Mouse (Mus musculus) ES-Bruce4 (cell line): Measurements from ENCODE around the gene Gnl1. TPM values are rescaled to one million over a fixed set of nuclear protein-coding genes. Genes with fewer than 3 reads are reported as not detected.

Experiments
- H3K27ac ChIP-seq: 2 replicates; pipeline ENCODE4 v1.5.1; 2012; ENCODE audit warnings: low read length, inconsistent platforms; ENCODE audit not compliant: insufficient read depth
- H3K27me3 ChIP-seq: 2 replicates; pipeline ENCODE4 v1.6.1; 2012; ENCODE audit warnings: mild to moderate bottlenecking, low read length, inconsistent platforms; ENCODE audit not compliant: control insufficient read depth, poor library complexity, insufficient read depth, severe bottlenecking
- H3K36me3 ChIP-seq: 2 replicates; pipeline ENCODE4 v1.6.1; 2012; ENCODE audit warnings: inconsistent platforms, mild to moderate bottlenecking, low read length, moderate library complexity; ENCODE audit not compliant: control insufficient read depth, poor library complexity, insufficient read depth, severe bottlenecking
- H3K4me1 ChIP-seq: one replicate; pipeline ENCODE4 v1.8.1; 2011; ENCODE audit warnings: low read length; ENCODE audit not compliant: control insufficient read depth, insufficient read depth
- H3K4me3 ChIP-seq: 2 replicates; pipeline ENCODE4 v1.5.1; 2011; ENCODE audit warnings: low read depth, mild to moderate bottlenecking, low read length
- H3K9ac ChIP-seq: 2 replicates; pipeline ENCODE4 v1.6.1; 2012; ENCODE audit warnings: low read depth, mild to moderate bottlenecking, inconsistent platforms; ENCODE audit not compliant: poor library complexity, severe bottlenecking
- H3K9me3 ChIP-seq: replicated peaks from 2 replicates; pipeline ENCODE4 v1.6.1; 2012; ENCODE audit warnings: mild to moderate bottlenecking, low read length, inconsistent platforms; ENCODE audit not compliant: control insufficient read depth, poor library complexity, insufficient read depth, severe bottlenecking
- CTCF ChIP-seq: IDR thresholded peaks from one replicate; pipeline ENCODE4 v1.8.1; 2011; ENCODE audit warnings: low read depth, low read length
- EP300 ChIP-seq: IDR thresholded peaks from 2 replicates; pipeline ENCODE4 v1.6.1; 2011; ENCODE audit warnings: low read depth, low read length; ENCODE audit not compliant: insufficient read depth
- POLR2A ChIP-seq: IDR thresholded peaks from one replicate; pipeline ENCODE4 v1.8.1; 2011; ENCODE audit warnings: low read length; ENCODE audit not compliant: insufficient read depth
- polyA plus RNA-seq: library from polyadenylated mRNA; stranded (reverse); fragments of >200 nt; gene quantifications from 2 replicates; pipeline ENCODE4 v1.2.4, GENCODE M21; 2011; ENCODE audit warnings: low read depth; ENCODE audit not compliant: missing spikeins, insufficient read depth, insufficient read length

Gene Gnl1
- polyA plus RNA-seq, 1 experiment = 37.0 TPM

DNA sequence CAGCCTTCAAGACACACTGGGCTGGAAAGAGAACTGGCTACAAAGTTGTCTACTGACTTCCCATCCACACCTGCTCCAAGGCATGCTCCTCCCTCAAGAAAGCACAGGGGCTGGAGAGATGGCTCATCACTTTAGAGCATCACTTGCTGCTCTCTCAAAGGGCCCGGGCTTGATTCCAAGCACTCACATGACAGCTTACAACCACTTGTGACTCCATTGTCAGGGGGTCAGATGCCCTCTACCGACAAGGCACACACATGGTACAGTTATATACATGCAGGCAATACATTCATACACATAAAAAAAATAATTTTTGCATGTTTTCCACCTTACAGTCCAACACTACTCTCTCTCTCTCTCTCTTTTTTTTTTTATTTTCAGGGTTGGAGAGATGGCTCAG is 12.0 kb upstream of the Gnl1 start:
- H3K9ac ChIP-seq = no peak overlapping the region
- H3K4me1 ChIP-seq = no peaks in the 10 kb centered on the region
- peaks cover 23% of the 10 kb centered on the region for H3K36me3 ChIP-seq
- H3K27ac ChIP-seq = no peak overlapping the region
- no peak for TF ChIP-seq EP300
- no peaks in the 10 kb centered on the region for H3K27me3 ChIP-seq
- H3K4me3 ChIP-seq = no peak overlapping the region
- H3K9me3 ChIP-seq = no peaks in the 10 kb centered on the region

DNA sequence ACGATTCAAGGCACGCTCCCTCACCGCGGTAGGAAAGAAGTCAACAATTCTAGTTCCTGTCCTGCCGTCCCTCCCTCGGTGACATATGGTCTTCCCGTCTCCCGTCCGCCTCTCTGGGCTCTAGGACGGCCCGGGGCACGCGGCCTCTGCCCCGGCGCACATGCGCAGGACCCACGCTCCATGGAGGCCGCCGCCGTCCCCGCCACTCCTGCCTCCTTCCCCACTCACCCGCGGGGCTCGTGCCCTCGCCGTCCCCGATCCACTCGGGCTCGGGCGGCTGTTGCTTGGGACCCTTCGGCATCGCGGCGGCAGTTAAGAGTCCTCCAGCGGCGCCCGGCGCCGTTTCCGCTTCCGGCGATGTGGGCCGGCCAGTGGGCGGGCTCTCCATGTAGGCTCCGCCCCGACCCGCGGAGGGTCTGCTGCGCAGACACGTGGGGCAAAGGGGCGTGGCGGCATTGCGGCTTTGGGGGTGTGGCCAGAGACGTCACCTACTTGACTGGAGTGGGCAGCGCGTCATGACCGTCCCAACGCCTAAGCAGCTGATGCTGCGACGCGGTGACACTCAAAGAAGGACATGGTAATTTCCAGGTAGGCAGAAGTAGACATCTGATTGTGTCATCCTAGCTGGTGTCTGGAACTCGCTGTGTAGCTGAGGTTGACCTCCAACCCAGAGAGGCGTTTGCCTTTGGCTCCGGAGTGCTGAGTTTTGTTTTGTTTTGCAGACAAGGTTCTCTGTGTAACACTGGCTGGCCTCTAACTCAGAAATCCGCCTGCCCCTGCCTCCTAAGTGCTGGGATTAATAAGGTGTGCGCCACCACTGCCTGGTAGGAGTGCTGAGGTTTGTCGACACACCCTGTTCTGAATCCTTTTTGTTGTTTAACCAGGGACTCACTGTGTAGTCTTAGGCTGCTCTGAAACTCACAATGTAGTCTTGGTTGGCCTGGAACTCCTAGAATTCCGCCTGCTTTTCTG is 9.9 kb upstream of the Gnl1 start, which contains the start of gene Abcf1:
Abcf1 (minus strand) TSS at position 344 of the 972 bp plus-strand sequence.
- no peaks in the 10 kb centered on the region for H3K9me3 ChIP-seq
- no peak within 1 kb of the TSS for H3K27ac ChIP-seq
- H3K4me3 ChIP-seq = peak within 1 kb of the TSS; percentile 98
- peak within 1 kb of the TSS; percentile 62 for H3K9ac ChIP-seq
- H3K27me3 ChIP-seq = no peaks in the 10 kb centered on the region
- H3K36me3 ChIP-seq = peaks cover 10% of the 10 kb centered on the region
- TF ChIP-seq EP300 (no peak), POLR2A (no peak), CTCF (no peak)
- no peaks in the 10 kb centered on the region for H3K4me1 ChIP-seq

GRCm38 (mm10) chr17:35972131-35972530 is 7.5 kb upstream of the Gnl1 start:
- H3K4me3 ChIP-seq = no peak overlapping the region

GRCm38 (mm10) chr17:35978811-35979400 is 745 bp upstream of the Gnl1 start:
- H3K27ac ChIP-seq = peak overlapping the region; percentile 61
- peaks cover 20% of the 10 kb centered on the region; the same call in 1 of the 2 replicates for H3K36me3 ChIP-seq
- peak overlapping the region; percentile 92 for H3K4me3 ChIP-seq
- no peaks in the 10 kb centered on the region for H3K27me3 ChIP-seq
- no peaks in the 10 kb centered on the region for H3K9me3 ChIP-seq
- TF ChIP-seq CTCF (no peak), EP300 (no peak)
- H3K4me1 ChIP-seq = no peaks in the 10 kb centered on the region
- H3K9ac ChIP-seq = peak overlapping the region; percentile 92

More at GRCm38 (mm10) chr17:35972131-35972530, 7.5 kb upstream of the Gnl1 start:
- TF ChIP-seq CTCF = no peak
- TF ChIP-seq EP300 = no peak
- no peak for TF ChIP-seq POLR2A
- Histone ChIP-seq H3K9me3 (no peaks in the 10 kb centered on the region), H3K4me1 (no peaks in the 10 kb centered on the region), H3K36me3 (peaks cover 8% of the 10 kb centered on the region; the same call in 1 of the 2 replicates), H3K27me3 (no peaks in the 10 kb centered on the region), H3K9ac (no peak overlapping the region), H3K27ac (no peak overlapping the region)

DNA sequence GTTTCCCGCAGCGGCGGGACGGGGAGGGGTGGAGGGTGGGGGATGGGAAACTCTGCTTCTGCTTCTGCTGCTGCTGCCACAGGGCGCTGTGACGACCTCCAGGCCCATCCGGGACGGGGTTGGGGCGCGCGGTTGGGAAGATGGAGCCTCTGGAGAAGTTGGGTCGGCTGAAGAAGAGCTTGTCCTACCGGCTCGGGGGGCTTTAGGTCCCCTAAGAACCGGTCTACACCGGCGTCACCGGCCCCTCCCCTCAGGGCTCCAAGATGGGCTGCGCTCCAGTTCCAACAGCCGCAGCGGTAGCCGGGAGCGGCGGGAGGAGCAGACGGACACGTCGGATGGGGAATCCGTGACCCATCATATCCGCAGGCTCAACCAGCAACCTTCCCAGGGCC is 708 bp downstream of the Gnl1 start:
- H3K27ac ChIP-seq = peak overlapping the region; percentile 2; the same call in 1 of the 2 replicates
- H3K4me3 ChIP-seq = peak overlapping the region; percentile 92
- no peaks in the 10 kb centered on the region for H3K4me1 ChIP-seq
- H3K27me3 ChIP-seq = no peaks in the 10 kb centered on the region
- peak overlapping the region; percentile 92 for H3K9ac ChIP-seq
- TF ChIP-seq POLR2A (no peak), CTCF (no peak), EP300 (no peak)
- H3K9me3 ChIP-seq = no peaks in the 10 kb centered on the region
- H3K36me3 ChIP-seq = peaks cover 17% of the 10 kb centered on the region; the same call in 1 of the 2 replicates

- Histone ChIP-seq H3K27ac (no peak overlapping the region), H3K9ac (no peak overlapping the region), H3K4me3 (no peak overlapping the region), H3K4me1 (no peaks in the 10 kb centered on the region), H3K9me3 (no peaks in the 10 kb centered on the region), H3K36me3 (peaks cover 12% of the 10 kb centered on the region; the same call in 1 of the 2 replicates), H3K27me3 (no peaks in the 10 kb centered on the region)
- TF ChIP-seq POLR2A (no peak), CTCF (no peak), EP300 (no peak)
These were observed 2.1 kb downstream of the Gnl1 start for GRCm38 (mm10) chr17:35981776-35982175.
